Mouse (Mus musculus) bone marrow, adult 2 months (tissue): ENCODE measurements around the gene Tbc1d10c.

Experiments
- CTCF ChIP-seq: fragments of 200-500 bp; IDR thresholded peaks from 2 replicates; pipeline ENCODE4 v1.5.1; 2011; ENCODE audit warnings: low read length, control low read depth; ENCODE audit not compliant: control insufficient read depth, insufficient read depth
- POLR2A ChIP-seq: fragments of 200-500 bp; IDR thresholded peaks from 2 replicates; pipeline ENCODE4 v1.6.1; 2011; ENCODE audit warnings: low read depth, mild to moderate bottlenecking, control low read depth, low read length, borderline replicate concordance; ENCODE audit not compliant: control insufficient read depth

- TF ChIP-seq CTCF, result no peak
- no peak for TF ChIP-seq POLR2A
These were observed 46.3 kb downstream of the Tbc1d10c start for GRCm38 (mm10) chr19:4144550-4145498.
